Mouse (Mus musculus) gastrocnemius, postnatal 36 days (tissue): ENCODE measurements around the gene Sgsm1. TPM values are rescaled to one million over a fixed set of nuclear protein-coding genes. Genes with fewer than 3 reads are reported as not detected.
A peak's percentile ranks its signal among the peaks of the same experiment; 100 is the strongest.

Experiments used
- DNase-seq, 2 experiments: peaks; one replicate each; pipeline ENCODE4 v3.0.0; 2022
- intact Hi-C: fragments of 180-260 bp; cut with DNase I; formaldehyde crosslinking; loops from one replicate; pipeline ENCODE4 v1.15.1; 2025
- total RNA-seq, 2 experiments: library from RNA; stranded (reverse); gene quantifications; 2 replicates each; pipeline ENCODE4 v1.2.3; 2021

The Sgsm1 gene
- total RNA-seq, 2 experiments from 2014 or later, result 0.32 to 0.61 TPM

DNA sequence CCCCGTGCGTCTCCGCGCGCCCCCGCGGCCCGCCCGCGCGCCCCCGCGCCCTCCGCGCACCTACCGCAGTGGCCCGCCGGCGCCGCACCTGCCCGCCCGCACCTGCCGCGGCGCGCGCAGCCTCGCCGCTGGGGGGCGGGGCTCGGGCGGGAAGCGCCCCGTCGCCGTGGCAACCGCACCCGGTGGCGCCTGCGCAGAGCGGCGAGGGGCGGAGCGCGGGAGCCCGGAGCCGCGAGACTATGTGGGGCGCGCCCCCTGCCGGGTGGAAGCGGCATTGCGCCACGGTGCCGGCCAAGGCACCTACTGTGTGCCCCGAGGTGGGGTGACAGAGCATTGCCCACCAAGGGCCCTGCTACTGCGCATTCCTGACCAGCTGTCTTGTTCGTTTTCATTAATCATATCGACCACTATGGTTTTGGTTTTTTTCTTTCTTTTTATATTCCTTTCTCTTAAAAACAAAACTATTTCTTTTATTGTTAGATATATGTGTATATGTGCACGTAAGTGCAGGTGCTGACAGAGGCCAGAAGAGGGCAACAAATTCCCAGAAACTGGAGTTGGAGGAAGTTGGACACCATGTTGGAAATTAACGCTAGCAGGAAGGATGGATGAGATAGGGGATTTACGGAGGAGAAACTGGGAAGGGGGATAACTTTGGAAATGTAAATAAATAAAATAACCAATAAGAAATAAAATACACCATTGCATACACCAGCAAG is 89.3 kb downstream of the Sgsm1 start, which contains the start of gene 2900026A02Rik:
Gene 2900026A02Rik, minus strand, starts transcription at position 90 of the 719 bp plus-strand sequence.
- intact Hi-C loops, result no loop called here
- DNase-seq, result peak; percentile 77

DNA sequence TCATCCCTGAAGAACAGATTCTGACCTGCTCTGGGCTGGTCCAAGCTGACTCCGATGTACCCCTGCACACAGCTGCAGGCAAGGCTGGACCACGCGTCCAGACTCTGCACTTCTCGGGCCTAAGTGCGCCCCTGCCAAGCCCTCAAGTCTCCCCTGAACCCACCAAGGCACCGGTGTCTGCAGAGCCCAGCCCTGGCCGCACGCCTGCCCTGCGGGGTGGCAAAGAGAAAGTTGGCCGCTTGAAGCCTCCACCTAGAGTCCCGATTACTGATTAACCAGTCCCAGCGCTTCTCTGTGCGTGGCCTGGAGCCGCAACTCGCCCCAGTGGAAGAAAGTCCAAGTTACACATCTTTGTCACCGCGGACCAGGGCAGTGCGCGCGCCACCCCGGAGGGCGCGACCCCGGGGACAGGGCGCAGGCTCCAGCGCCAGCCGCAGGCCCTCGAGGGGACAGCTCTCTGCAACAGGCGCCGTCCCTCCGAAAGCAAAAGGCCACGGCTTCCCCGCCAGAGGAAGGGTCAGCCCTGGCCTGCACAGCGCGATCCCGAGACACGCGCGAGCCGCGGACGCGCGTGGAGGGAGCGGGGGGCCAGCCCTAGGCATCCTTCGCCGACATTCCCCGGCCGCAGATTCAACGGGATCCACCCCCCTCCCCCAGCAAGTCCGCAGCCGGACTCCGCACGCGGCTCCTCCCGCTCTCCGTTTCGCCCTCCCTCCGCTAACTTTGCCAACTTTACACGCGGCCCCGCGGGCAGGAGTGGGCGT is 90.0 kb downstream of the Sgsm1 start:
- no peak for DNase-seq
- intact Hi-C loops, result no loop called here

DNA sequence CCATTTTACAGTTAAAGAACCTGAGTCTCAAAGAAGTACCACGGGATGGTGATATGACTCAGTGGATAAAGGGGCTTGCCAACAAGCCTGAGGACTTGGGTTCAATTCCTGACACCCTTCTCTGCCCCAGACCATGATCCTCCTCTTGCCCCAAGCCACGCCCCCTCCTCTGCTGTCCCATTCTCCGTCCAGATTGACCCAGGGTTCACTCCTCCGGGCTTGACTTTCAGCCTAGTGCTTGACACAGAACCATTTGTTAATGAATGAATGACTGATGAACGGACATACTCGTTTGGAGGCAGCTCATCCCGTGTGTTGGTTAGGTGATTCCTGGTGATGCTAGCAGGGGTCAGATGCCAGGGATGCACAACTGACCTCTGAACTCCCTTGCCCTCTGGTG is 90.7 kb downstream of the Sgsm1 start:
- intact Hi-C loops, result no loop called here
- no peak for DNase-seq

DNA sequence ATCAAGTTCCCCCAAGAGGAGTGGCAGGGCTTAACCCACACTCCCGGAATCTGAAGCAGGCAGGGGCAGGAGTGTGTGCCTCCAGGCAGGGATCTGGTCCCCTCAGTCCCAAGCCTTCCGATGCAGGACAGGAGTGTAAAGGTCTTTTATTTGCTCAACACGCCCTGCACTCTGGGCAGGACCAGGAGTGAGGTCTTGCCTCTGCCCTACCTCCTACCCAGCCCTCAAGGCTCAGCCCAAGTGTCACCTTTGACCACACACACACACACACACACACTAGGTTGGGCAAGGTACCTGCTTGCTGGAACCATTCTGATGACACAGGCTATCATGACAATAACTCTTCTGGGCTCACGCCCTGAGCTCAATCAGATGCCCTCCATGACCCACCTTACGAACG is 91.1 kb downstream of the Sgsm1 start:
- DNase-seq, result no peak
- intact Hi-C loops, result no loop called here

DNA sequence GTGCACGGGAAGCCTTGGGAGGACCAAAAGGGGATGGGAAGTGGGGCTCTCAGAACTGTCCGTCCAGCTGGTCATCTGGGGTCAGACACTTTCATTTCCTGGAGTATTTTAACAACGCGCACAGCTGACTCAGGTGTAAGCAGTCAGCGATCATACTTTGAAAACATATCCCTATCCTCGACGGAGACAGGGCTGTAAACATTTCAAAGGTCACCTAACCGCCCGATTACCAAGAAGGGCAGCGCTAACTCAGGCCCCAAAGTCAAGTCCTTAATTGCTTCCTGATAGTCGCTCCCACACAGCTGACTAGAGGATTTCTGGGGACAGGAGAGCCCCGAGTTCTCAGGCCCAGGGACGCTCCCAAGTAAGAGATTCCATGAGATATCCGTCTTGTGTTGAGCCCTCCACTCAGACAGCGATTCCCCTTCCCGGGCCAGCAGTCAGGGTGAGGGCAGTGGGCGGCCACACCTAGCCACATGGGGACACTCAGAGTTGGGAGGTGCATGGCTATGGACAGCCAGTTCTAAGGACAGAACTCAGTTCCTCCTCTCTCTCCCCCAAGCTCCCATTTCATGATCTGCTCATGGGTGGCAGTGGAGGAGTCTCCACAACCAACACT is 91.9 kb downstream of the Sgsm1 start:
- DNase-seq, result no peak
- intact Hi-C loops, result no loop called here

DNA sequence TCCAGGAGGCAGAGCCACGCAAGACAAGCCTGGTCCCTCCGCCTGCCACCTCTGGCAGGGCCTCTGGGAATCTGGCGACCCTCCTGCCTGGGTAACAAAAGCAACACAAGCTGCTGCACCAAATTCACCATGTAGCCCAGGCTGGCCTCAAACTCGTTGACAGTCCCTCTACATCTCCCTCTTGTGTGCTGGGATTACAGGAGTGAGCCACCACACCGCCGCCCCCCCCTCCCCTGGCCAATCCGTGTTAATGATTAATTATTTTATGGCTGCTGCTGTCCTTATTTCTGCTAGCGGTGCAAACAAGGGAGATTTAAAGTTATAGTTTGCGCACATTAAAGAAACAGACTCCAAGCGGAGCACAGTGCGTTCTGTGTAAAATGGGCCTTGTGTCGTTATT is 93.5 kb downstream of the Sgsm1 start:
- DNase-seq, result no peak

DNA sequence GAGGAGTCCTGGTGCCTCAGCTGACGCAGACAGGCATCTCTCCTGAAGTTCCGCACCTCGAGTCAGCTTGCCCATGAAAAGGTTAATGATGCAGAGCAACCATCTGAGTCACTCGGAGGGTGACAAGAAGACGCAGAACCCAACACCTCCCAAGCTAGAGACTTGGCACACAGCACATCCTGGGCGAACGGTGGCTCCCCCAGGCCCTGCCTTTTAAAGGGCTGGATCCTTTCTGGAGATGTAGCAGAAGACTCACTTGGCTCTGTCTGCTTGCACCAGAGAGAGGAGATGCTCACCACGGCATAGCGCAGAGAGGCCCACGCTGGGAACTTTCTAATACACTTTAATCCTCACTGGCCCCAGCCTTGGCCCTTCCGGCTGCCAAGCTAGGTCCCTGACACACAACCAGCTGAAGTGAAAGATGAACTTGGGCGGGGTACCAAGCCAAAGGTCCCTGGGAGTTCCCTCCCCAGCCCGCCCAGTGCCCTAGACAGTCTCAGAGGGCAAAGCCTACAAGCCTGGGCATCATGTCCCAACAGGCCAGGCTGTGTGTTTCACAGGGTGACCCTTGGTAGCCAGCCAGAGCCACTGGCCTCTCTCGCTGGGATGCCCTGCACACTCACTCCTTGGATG is 94.1 kb downstream of the Sgsm1 start:
- intact Hi-C loops, result no loop called here
- DNase-seq, result no peak

More for the DNA sequence above, 93.5 kb downstream of the Sgsm1 start:
- intact Hi-C loops, result no loop called here

DNA sequence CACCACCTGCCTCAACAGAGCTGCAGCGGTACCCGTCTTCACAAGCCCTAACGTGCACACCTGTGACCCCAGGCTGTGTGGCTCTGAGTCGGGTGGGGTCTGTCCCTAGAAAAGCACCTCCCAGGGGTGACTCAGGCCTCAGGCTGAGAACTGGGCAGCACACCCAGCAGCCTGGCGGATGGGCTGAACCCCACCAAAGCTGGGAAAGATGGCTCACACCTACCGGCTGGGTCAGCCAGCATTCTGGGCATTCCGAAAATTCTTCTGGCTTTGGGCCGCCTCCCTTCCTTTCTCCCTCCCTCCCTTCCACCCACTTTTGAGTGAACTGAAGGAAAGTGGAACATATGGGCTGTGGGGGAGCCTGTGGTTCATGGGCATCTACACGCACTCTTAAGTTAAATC is 95.0 kb downstream of the Sgsm1 start:
- DNase-seq, result no peak
- intact Hi-C loops, result no loop called here

DNA sequence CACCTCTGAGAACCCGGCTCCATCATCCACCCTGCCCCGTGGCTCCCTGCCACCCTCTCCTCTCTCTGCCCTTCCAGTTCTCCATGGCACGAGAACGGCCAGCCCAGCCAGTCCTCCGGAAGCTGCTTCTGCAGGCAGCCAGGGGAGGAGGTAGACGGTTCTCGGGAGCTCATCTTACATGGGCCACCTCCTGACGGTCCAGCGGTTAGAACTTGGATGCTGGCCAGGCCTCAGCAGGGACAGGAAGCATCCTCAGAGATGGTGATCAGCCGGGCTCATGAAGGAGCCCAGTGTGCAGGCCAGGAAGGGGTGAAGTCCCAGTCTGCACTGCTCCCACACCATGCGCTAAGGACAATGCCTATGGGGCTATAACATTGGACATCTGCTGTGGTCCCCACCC is 96.1 kb downstream of the Sgsm1 start:
- intact Hi-C loops, result no loop called here
- peak in 1 of 2 experiments; percentile 51 for DNase-seq

DNA sequence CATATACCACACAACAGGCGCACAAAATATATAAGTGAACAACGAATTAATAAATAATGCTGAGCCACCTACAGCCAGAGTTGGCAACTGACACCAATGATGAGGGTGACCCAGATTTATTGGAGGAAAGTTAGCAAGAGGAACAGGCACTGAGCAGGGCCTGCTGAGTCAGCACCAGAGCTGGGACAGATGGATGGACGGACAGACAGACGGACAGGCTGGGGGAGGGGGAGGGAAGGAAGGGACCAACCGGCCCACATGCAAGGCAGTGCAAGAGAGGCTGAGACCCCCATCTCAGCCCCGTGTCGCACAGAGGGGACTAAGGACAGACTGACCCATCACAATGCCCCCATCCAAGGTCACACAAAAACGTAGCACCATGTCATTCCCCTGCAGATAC is 96.5 kb downstream of the Sgsm1 start:
- no peak for DNase-seq

DNA sequence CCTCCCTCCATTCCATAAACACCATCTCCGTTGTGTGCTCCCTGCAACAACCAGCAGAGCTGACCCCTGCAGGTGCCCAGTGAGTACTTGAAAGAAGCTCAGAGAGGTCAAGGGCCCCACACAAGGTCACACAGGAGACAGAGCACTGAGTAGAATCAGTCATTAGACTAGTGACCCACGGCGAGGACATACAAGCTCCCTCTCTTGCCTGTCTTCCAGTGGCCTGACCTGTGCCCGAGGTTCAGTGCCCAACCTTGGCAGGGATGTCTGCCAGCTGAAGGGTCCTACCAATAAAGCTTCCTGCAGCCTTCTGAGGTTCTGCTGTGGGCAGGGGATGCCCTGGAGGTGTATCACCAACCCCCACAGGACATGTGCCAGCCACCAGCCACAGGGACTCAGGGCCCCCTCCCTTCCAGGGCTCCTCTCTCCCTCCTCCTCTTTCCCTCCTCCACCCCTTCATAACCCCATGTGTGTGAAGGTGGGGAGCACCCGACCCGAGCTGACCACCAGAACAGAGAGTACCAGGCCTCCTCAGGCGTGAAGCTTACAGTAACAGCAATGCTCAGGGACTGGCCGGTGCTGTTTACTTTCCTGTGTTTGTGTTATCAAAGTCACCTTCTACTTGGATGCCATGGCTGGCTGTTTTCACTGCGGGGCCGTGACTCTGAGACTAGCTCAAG is 98.3 kb downstream of the Sgsm1 start:
- DNase-seq, result no peak
- intact Hi-C loops, result no loop called here

More for the DNA sequence above, 96.5 kb downstream of the Sgsm1 start:
- intact Hi-C loops, result no loop called here

DNA sequence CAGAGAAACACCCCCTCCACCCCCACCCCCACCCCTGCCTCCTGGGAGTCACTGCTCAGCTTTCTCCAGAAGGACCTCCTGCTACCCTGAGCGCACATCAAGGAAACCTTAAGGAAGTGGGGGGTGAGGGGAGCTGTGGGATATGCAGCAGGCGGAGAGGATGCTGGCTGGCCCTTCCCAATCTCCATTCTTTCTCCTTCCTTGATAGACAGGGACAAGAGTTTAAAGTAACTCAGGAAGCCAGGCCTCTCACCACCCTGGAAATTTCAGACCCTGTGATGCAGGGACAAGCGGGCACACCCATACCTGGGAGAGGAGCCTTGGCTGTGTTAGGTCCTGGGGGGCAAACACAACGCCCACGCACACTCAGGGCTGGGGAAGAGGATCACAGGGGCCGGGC is 100.3 kb downstream of the Sgsm1 start:
- intact Hi-C loops, result no loop called here

DNA sequence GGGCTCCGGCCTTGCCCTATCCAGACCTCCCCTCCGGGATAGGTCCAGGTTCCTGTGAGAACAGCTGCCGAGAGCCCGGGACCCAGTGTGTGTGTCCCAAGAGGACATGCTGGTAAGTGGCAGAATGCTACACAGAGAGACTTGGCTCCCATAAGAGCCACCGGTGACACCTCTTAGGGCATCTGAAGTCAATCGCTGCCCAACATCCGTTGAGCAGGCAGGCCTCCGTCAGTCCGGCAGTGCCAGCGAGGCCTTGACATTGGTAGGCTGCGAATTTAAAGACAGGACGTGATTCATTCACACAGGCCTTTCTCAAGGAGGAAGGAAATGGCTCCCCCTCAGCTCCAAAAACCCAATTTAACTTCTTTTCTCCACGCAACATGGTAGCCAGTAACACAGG is 100.7 kb downstream of the Sgsm1 start:
- DNase-seq, result no peak

More for the DNA sequence above, 100.3 kb downstream of the Sgsm1 start:
- no peak for DNase-seq

DNA sequence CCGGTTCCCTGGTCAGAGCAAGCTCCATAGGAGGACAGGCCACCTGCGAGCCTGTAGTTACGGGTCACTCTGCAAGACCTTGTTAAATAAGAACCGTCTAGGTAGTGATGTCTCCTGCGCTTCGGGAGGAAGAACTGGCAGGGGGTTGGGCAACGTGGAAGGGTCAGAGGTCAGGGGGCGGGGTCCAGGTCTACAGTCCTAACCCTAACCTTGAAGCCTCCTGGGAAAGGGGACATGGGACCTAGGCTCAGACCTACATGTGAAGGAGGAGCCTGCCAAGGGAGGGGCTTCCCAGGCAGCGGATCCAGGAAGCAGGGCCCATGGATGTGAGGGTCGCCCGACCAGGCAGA is 101.2 kb downstream of the Sgsm1 start:
- DNase-seq, result no peak
- intact Hi-C loops, result no loop called here

More for the DNA sequence above, 100.7 kb downstream of the Sgsm1 start:
- intact Hi-C loops, result no loop called here

DNA sequence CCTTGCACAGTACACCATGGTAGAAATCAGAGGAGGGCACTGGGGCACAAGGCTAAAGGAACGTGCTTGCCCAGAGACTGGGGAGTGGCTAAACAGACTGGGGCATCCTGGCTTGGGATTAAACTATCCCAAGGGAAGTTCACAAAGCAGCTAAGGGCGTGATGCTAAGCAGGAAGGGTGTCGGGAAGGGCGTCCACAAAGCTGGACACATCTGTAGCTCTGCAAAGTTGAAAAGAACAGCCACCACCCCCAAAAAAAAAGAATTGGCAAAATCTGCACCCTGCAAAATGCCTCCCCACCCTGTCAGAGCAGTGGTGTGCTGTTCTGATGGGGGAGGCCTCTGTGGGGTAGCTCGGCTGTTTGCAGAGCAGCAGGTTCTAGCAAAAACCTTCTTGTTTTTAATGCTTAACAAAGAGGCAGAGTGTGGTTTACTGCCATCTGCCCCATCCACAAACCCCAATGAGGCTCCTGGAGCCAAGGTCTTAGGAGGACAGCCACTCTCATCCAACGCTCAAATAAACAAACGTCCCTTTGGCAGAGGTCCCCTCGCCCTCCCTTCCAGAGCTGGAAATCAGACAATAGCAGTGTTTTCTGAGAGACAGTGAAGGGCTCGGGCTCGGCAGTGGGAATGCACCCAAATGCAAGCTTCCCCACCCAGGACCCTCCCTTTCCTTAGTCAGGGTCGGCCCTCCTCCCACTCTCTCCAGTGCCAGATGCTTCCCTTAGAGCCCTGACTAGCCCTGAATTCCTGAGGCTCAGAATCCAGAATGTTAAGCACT is 101.8 kb downstream of the Sgsm1 start:
- intact Hi-C loops, result no loop called here

DNA sequence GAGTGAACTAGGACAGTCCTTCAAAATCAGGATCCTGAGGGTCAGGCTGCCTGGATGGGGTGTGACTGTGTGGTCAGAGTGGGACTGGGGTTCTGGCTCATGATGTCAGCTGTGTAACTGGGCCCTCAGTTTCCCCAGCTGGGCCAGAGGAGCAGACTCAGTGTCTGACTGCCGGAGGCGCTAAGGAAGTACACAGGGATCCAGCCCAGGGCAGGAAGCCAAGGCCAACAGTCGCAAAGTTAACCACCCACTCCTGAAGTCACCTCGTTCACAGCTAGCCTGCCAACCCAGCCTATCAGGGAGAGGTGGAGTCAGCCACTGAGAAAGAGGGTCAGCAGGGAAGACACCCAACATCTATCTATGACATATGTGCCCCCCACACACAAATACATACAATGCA is 102.5 kb downstream of the Sgsm1 start:
- intact Hi-C loops, result no loop called here
- DNase-seq, result peak; percentile 65 to 67

More for the DNA sequence above, 101.8 kb downstream of the Sgsm1 start:
- peak; percentile 78 to 84 for DNase-seq

DNA sequence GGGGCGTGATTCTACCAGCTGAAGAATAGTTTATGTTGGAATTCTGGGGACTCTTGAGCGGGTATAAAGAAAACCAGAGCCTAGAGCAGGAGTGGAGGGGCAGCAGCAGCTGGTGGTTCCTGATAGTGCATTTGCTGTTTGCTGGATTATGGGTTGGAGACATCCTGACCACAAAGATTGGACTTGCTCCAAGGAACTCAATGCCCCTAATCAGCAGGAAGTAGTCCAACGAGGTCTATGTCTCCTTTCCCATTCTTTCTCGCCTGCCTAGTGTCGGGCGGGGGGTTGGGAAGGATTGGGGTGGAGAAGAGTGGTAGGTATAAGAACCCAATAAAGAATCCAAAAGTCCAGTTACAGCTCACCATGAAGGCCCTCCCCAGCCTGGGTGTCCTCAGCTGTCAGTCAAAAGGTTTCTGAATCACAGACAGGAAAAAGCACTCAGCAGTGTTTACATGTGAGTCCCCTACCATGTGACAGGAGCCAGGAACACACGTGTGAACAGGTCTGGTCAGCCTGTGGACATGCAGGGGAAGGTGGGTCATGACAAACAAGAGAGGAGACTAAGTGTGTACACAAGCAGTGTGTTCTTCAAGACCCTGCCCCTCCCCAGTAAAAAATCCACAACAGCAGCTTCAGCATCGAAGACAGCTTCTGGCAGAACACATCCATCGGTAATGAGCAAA is 103.8 kb downstream of the Sgsm1 start:
- intact Hi-C loops, result no loop called here
- no peak for DNase-seq

DNA sequence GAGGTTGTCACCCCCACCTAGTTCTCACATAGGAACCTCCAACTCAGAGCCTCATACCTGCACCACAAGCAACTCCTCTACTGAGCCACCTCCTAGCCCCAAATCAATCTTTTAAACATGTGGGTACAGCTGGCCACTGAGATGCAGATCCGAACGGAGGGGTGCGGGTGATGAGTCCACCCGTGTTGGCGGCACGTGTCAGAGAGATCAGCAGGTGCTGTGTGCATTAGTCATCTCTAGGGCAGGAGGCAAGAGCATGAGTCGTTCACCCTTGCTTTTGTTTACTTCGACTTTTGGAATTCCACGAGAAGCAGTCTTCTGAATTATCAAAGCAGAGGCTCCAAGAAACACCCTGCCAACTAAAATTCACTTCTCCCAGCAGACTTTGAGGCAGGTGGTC is 106.4 kb downstream of the Sgsm1 start:
- DNase-seq, result no peak
- intact Hi-C loops, result no loop called here

DNA sequence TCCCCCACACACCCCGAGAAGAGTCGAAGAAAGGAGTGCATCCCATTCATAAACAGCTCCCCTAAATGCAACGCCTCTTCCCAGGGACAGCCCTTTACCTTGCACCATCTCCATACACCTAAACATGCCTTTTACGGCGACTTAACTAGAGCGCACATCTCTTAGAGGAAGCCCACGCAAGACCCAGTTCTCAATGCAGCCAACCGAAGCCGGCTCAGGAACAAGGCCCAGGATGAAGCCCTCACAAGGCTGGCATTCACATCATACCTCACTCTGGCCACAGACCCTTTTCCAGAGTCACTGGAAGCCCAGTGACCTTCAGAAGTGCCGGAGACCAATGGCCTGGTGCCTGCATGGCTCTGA is 110.8 kb downstream of the Sgsm1 start:
- intact Hi-C loops, result no loop called here
- no peak for DNase-seq
